10 mouse cellular contexts compared by ENCODE assay signal in genomic region chr3:148385712-148386111, GRCm38 (mm10).
DNase-seq lines count a peak whose midpoint lies in the region; ATAC-seq and TF ChIP-seq lines count a peak whose summit lies in the region.
"Had no signal": no experiment of that assay in that cellular context is flagged by ENCODE, and none has a peak within 500 bp of the region (broad histone marks: within the 10 kb centered on the region; RNA-seq: fewer than 3 reads in every experiment).

No protein-coding gene starts in this region.

- ATAC-seq in liver, embryonic 12.5 days: no peak
- no peak for ATAC-seq in liver, embryonic 14.5 days (ENCODE audit: insufficient read depth)
- no peak for ATAC-seq in forebrain, postnatal 0 days
- ATAC-seq in midbrain, embryonic 16.5 days: no peak

- peak; percentile 6 for DNase-seq in adrenal gland, postnatal 14 days
- no peak for DNase-seq in adrenal gland, postnatal 4 days (ENCODE audit: low spot score in 2 of 2)
- peak; percentile 10 for DNase-seq in liver
- no peak for DNase-seq in liver, embryonic 14.5 days (ENCODE audit: low read depth in 3 of 3, low spot score in 3 of 3)
- DNase-seq in forebrain, postnatal 0 days: no peak

- 77% methylated on average over 7 of the region's 7 CpGs for WGBS in liver, embryonic 12.5 days (ENCODE audit: insufficient replicate concordance)
- 72% methylated on average over 7 of the region's 7 CpGs for WGBS in liver, embryonic 14.5 days (ENCODE audit: insufficient replicate concordance)
- WGBS in forebrain, postnatal 0 days: 96% methylated on average over 7 of the region's 7 CpGs
- WGBS in midbrain, embryonic 16.5 days: 94% methylated on average over 7 of the region's 7 CpGs

- no peak overlapping the region for H3K9ac ChIP-seq in liver, embryonic 12.5 days
- H3K9ac ChIP-seq in liver, embryonic 14.5 days (replicated peaks): no peak overlapping the region
- H3K9ac ChIP-seq in forebrain, postnatal 0 days: no peak overlapping the region
- H3K9ac ChIP-seq in midbrain, embryonic 16.5 days (ENCODE audit: low read depth, low read length): no peak overlapping the region
- H3K9ac ChIP-seq: heart, embryonic 15.5 days; limb, embryonic 13.5 days had no signal

- no peak overlapping the region for H3K27ac ChIP-seq in liver, embryonic 12.5 days
- no peak overlapping the region for H3K27ac ChIP-seq in liver, embryonic 14.5 days
- no peak overlapping the region for H3K27ac ChIP-seq in forebrain, postnatal 0 days (ENCODE audit: low read depth, low read length)
- H3K27ac ChIP-seq in midbrain, embryonic 16.5 days (ENCODE audit: low read length): no peak overlapping the region
- H3K27ac ChIP-seq: heart, embryonic 15.5 days; limb, embryonic 13.5 days had no signal

- no peaks in the 10 kb centered on the region for H3K4me1 ChIP-seq in liver, embryonic 12.5 days
- H3K4me1 ChIP-seq in E14TG2a.4 (replicated peaks; ENCODE audit: low read depth, low read length): no peaks in the 10 kb centered on the region
- no peaks in the 10 kb centered on the region for H3K4me1 ChIP-seq in liver, embryonic 14.5 days (replicated peaks; ENCODE audit: control insufficient read depth in 2 of 2, insufficient read depth in 2 of 2, low read length in 1 of 2)
- no peaks in the 10 kb centered on the region for H3K4me1 ChIP-seq in forebrain, postnatal 0 days (ENCODE audit: insufficient read depth)
- H3K4me1 ChIP-seq in midbrain, embryonic 16.5 days (ENCODE audit: control insufficient read depth, insufficient read depth, low read length): no peaks in the 10 kb centered on the region
- H3K4me1 ChIP-seq: heart, embryonic 15.5 days had no signal

- peak; percentile 17; the same call in 1 of the 2 replicates for TF ChIP-seq CTCF in E14TG2a.4 (conservative IDR thresholded peaks at IDR 0.05; ENCODE audit: low read length)
- TF ChIP-seq CTCF in liver, embryonic 14.5 days (IDR thresholded peaks at IDR 0.05; ENCODE audit: low read depth): peak; percentile 50
- TF ChIP-seq CTCF in forebrain, postnatal 0 days (IDR thresholded peaks at IDR 0.05; ENCODE audit: low read depth): no peak; the same call in 1 of the 2 replicates

- no peak overlapping the region for H3K4me2 ChIP-seq in liver, embryonic 12.5 days
- H3K4me2 ChIP-seq in liver, embryonic 14.5 days (ENCODE audit: low read depth): no peak overlapping the region
- no peak overlapping the region for H3K4me2 ChIP-seq in forebrain, postnatal 0 days (ENCODE audit: low read depth)
- H3K4me2 ChIP-seq in midbrain, embryonic 16.5 days (ENCODE audit: low read length): no peak overlapping the region
- H3K4me2 ChIP-seq: heart, embryonic 15.5 days; limb, embryonic 13.5 days had no signal

- H3K36me3 ChIP-seq in liver, embryonic 12.5 days: no peaks in the 10 kb centered on the region
- H3K36me3 ChIP-seq in E14TG2a.4 (ENCODE audit: insufficient read depth, low read length): no peaks in the 10 kb centered on the region
- no peaks in the 10 kb centered on the region for H3K36me3 ChIP-seq in liver, embryonic 14.5 days (replicated peaks; ENCODE audit: control insufficient read depth, insufficient read depth, low read depth)
- no peaks in the 10 kb centered on the region for H3K36me3 ChIP-seq in forebrain, postnatal 0 days (ENCODE audit: insufficient read depth)
- H3K36me3 ChIP-seq in midbrain, embryonic 16.5 days (ENCODE audit: control insufficient read depth, insufficient read depth, low read length): no peaks in the 10 kb centered on the region
- H3K36me3 ChIP-seq: heart, embryonic 15.5 days; limb, embryonic 13.5 days had no signal

- no peak overlapping the region for H3K4me3 ChIP-seq in liver, embryonic 12.5 days
- H3K4me3 ChIP-seq in E14TG2a.4 (replicated peaks; ENCODE audit: low read length): no peak overlapping the region
- H3K4me3 ChIP-seq in liver, embryonic 14.5 days (ENCODE audit: insufficient read depth in 1 of 2, low read depth in 2 of 2, low read length in 2 of 2): no peak overlapping the region
- H3K4me3 ChIP-seq in forebrain, postnatal 0 days (ENCODE audit: low read depth, low read length): no peak overlapping the region
- H3K4me3 ChIP-seq in midbrain, embryonic 16.5 days (ENCODE audit: low read depth, low read length): no peak overlapping the region
- H3K4me3 ChIP-seq: heart, embryonic 15.5 days; limb, embryonic 13.5 days had no signal

- H3K27me3 ChIP-seq in liver, embryonic 12.5 days (replicated peaks): no peaks in the 10 kb centered on the region
- no peaks in the 10 kb centered on the region for H3K27me3 ChIP-seq in E14TG2a.4 (ENCODE audit: insufficient read depth, low read length)
- H3K27me3 ChIP-seq in liver, embryonic 14.5 days (ENCODE audit: control insufficient read depth, insufficient read depth, low read length): no peaks in the 10 kb centered on the region
- no peaks in the 10 kb centered on the region for H3K27me3 ChIP-seq in forebrain, postnatal 0 days (ENCODE audit: insufficient read depth, low read length)
- H3K27me3 ChIP-seq in midbrain, embryonic 16.5 days (ENCODE audit: control insufficient read depth, insufficient read depth, low read depth, low read length): no peaks in the 10 kb centered on the region
- H3K27me3 ChIP-seq: heart, embryonic 15.5 days; limb, embryonic 13.5 days had no signal

- H3K9me3 ChIP-seq in liver, embryonic 12.5 days (replicated peaks): no peaks in the 10 kb centered on the region
- H3K9me3 ChIP-seq in E14TG2a.4 (ENCODE audit: low read length): no peaks in the 10 kb centered on the region
- H3K9me3 ChIP-seq in liver, embryonic 14.5 days (ENCODE audit: control insufficient read depth, low read length): no peaks in the 10 kb centered on the region
- no peaks in the 10 kb centered on the region for H3K9me3 ChIP-seq in forebrain, postnatal 0 days (ENCODE audit: low read length)
- H3K9me3 ChIP-seq in midbrain, embryonic 16.5 days (replicated peaks; ENCODE audit: control insufficient read depth, low read length, poor library complexity, severe bottlenecking): 0 out of 2 replicates have a peak, but pooled peaks cover 3% of the 10 kb centered on the region
- H3K9me3 ChIP-seq: heart, embryonic 15.5 days; limb, embryonic 13.5 days had no signal

- TF ChIP-seq EP300 in liver, embryonic 14.5 days (IDR thresholded peaks at IDR 0.05; ENCODE audit: low read depth): no peak

Comparison
In these comparisons a context has a peak if more than half of its experiments do, and no peak if none do; other contexts are left out.
1. DNase-seq: peak in adrenal gland, postnatal 14 days (single experiment) and liver (single experiment); none in adrenal gland, postnatal 4 days (0 of 2), liver, embryonic 14.5 days (0 of 3) and forebrain, postnatal 0 days (single experiment).